Mouse (Mus musculus) cerebellum, adult 11-12 months (tissue): ENCODE results near the gene Ddx42.
"Not testable (repeated sequence)": the region's sequence is repeated elsewhere in the genome, so short reads cannot be mapped to it uniquely, and the experiment has no call there.

Experiments
- DNase-seq: peaks from one replicate; pipeline ENCODE4 v3.0.0; 2022

Gene Ddx42

DNA sequence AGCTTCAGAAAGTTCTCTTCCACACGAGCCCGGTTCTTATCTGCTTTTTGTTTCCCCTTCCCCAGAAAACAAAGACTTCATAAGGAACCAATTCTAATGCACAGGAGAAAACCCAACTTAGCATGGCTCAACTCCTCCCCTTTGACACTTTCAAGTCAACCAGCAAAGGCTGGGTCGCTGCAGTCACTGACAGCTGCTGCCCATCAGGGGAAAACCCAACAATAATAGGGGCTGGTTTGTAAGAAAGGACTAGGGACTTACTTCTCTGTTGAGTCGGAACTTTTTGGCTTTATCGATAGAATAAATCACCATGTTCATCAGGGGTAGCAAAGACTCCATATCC lies 14.6 kb upstream of the Ddx42 start, which contains the start of gene Strada:
TSS of gene Strada (minus strand) at position 46 of the 343 bp plus-strand sequence.
- no peak for DNase-seq

DNA sequence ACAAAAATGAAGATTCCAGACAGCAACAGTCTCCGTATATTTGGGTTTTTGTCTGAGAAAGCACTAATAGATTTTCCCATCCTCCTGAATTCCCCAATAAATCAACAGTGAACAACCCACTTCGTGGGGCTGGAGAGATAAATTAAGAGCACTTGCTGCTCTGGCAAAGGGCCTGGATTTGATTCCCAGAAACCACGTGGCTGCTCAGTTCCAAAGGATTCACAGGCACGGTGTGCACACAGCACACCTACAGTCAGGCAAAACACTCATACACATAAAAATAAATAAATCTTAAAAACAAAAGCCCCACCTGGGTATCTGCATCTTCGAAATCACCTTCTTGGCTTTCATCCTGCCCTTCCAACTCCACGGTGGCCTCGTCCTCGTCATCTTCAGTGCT lies 4.0 kb upstream of the Ddx42 start:
- DNase-seq: no peak

DNA sequence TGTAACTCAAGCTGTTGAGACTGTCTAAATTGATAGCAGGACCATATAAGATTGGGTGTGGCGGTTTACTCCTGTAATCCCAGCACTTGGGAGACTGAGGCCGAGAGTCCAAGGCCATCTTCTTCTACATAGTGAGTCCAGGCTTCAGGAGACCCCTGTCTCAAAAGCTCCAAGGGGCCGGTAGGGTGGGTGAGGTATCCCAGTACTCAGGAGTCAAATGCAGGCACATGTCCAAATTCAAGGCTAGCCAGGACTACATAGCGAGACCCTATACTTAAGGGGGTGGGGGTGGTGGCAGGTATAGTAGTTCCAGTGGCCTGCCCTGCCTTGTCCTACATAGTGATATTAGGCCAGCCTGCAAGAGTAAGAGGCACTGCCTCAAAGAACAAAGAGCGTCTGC lies 1.9 kb upstream of the Ddx42 start:
- peak; percentile 54 for DNase-seq

DNA sequence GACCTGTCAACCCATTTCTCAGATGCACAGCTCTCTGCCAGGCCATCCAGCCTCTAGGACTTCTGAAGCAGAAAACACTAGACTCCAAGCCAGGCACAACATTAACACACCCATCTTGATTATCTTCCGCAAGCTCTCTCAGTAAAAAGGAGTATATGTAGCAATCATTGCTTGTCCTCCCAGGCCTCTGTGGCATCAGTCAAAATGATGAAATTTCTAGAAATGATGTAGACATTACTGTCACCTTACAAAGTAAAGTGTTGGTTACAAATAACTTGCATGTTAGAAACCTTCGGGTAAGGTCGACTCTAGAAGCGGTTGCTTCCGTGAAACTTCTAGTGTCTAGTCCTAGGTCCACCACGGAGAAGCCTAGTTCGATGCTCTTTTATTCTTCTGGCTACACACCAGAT lies 1.3 kb upstream of the Ddx42 start:
- DNase-seq: no peak

DNA sequence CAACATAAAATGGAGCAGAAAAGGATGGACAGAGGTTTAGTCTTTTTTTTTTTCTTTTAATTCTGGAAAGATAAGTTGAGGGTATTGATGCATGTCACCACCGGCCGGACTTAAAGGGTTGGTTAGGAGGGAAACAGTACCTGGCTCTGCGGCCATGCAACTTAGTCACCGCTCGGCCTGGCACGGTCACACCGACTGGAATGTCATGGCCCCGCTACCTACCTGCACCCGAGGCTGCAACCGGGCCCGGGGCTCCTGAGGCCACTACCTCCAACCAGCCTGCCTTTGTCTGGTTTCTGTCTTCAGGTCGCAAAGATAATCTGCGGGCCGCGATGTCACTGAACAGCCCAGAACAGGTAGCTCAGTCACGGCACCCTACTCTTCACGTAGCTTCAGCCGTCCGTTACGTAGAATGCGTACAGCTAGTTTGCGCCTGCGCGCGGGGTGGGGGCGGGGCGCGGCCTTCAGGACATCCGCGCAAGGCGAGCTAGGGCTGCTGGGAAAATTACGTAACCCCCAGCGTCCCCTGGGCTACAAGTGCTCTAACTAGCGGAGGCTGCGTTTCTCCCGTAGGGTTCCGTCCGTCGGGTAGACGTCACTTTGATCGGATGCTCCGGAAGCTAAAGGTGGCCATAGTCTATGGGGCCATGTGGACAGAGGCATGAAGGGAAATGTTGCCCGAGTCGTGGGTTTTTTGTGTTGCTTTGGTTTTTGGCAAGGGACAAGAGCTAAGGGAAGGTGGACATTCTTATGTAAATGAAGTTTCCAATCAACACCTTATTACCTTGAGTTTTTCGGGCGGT lies 598 bp upstream of the Ddx42 start, which contains the start of gene Ccdc47:
TSS of gene Ccdc47 (minus strand) at position 418 of the 803 bp plus-strand sequence.
- peak; percentile 99 for DNase-seq

DNA sequence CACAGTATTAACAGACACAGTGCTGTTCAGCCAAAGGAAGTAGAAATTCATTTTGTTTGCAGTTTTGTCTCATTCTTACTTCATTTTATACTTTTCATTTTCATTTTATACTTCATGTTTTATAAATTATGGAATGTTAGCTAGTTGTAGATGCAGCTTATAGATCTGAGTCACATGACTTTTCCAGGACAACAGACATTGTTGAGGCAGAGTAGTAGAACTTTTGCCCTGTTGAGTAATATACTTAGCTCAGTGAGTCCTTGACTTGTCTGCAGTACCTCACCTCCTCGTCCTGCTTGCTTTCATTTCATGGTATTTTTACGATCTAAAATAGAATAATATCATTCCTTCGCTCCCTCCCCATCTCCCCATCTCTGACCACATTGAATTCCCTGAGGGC lies 3.9 kb downstream of the Ddx42 start:
- no peak for DNase-seq

DNA sequence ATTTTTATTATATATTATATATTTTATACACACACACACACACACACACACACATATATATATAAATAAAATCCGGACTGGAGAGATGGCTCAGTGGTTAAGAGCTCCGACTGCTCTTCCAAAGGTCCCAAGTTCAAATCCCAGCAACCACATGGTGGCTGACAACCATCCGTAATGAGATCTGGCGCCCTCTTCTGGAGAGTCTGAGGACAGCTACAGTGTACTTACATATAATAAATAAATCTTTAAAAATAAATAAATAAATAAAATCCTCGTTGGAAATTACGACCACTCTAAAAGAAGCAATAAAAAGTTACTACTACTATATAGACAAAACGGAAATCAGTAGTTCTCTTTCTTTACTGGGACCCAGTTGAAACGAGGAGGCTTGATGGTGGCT lies 17.3 kb downstream of the Ddx42 start:
- not testable (repeated sequence) for DNase-seq

DNA sequence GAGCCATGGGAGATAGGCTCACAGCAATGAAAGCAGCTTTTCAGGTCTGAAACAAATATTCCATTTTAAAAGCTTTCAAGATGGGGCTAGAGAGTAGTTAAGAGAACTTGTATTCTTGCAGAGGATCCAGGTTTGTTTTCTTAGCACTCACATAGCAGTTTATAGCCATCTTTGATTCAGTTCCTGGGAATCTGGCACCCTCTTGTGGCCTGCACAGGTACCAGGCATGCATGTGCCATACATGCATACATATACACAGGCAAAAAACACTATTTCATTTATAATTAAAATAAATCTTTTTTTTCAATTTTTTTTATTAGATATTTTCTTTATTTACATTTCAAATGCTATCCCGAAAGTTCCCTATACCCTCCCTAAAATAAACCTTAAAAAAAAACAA lies 30.1 kb downstream of the Ddx42 start:
- DNase-seq: no peak

DNA sequence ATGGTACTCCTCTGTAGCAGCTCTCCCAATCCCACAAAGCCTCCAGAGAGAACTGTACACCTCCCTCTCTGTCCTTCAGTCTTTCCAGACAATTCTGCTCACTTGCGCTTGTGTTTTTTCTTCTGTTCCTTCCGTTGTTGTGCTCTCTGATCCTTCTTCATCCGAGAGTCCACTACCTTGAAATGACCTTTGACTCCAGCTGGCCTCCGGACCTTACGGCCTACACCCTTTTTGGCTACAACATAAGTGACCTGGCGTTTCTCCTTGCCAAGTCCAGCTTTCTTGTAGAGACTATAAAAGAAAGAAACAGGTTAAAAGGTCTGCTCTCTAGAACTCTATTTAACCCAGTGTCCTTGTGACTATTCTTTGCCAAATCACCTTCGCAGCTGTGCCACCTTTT lies 32.6 kb downstream of the Ddx42 start:
- DNase-seq: no peak

DNA sequence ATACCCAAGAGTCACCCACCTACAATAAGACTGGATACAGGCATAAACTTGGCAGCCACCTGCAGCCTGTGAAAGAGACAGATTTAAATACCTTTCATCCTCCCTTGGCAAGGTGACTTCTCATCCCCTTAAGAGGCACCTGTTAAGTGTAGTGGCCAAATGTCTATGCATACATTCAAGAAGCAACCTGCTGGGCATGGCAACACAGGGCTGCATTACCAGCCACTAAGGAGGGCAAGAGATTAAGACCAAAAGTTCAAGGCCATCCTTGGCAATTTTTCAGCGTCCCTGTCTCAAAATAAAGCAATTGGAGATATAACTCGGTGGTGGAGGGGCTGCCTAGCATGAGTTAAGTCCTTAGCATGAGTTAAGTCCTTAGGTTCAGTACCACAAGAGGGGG lies 38.0 kb downstream of the Ddx42 start:
- peak; percentile 51 for DNase-seq

DNA sequence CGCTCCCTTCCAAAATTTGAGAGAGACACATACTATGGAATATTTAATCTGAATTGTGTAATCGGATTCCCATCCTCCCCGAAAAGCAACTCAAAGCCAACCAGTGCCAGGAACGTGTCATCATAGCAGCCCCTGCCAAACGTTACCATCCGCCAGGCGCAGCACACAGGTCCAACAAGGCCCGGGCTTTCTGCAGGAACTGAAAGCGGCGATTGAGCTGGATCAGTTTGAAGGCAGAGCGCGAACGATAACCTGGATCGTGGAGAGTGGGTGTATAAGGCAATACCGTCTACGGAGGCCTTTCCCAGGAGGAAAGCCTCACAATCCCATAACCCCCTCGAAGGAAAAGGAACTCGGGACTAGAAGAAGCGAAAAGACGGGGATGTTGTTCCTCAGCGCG lies 38.4 kb downstream of the Ddx42 start:
- DNase-seq: no peak

DNA sequence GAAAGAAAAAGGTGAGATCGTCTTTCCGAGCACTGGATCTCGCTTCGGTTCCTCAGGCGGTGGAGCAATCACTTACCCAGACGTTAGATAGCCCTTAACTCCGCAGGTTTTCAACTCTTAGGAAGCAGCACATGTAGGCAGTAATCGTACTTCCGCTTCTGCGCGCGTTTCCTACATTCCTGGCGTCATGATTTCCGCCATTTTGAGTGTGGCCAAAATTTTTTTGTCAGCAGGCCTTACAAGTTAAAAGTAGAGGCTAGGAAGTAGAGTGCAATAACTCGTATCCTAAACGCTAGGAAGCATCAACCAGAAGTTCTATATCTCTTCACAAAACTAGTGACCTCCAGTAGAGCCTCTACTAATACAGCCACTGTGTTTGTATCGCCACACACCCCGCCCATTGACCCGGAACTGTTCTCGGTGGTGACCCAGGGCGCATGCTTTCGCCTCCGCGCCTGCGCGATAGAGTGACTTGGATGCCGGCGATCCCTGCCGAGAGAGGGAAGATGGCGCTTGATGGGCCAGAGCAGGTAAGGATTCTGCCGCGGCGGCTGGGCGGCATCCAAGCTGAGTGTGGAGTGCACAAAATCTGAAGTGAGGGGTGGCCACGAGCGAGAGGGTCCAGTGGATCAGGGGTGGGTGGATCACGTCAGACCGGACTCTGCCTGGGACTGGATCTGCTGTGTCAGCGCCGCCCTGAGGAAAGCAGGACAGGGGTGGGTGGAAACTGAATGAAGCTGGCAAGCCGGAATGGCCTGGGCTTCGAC lies 39.1 kb downstream of the Ddx42 start, which contains the start of the genes Ftsj3 and Psmc5:
TSS of gene Ftsj3 (minus strand) at position 395 of the 767 bp plus-strand sequence.
TSS of gene Psmc5 (plus strand) at position 470 of the 767 bp plus-strand sequence.
- DNase-seq: peak; percentile 96

DNA sequence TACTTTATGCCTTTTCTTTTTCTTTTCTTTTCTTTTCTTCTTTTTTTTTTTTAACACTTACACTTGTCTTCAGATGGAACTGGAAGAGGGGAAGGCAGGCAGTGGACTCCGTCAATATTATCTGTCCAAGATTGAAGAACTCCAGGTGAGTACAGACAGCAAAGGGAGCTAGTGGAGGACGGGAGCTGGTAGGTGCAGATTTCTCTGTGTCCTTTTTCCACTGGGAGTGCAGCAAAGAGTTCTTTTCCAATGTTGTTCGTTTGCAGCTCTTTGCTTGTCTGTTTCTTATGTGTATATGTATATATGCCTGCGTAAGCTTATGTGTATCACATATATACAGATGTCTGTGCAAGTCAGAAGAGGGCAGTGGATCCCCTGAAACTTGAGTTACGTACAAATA lies 40.0 kb downstream of the Ddx42 start:
- DNase-seq: no peak

DNA sequence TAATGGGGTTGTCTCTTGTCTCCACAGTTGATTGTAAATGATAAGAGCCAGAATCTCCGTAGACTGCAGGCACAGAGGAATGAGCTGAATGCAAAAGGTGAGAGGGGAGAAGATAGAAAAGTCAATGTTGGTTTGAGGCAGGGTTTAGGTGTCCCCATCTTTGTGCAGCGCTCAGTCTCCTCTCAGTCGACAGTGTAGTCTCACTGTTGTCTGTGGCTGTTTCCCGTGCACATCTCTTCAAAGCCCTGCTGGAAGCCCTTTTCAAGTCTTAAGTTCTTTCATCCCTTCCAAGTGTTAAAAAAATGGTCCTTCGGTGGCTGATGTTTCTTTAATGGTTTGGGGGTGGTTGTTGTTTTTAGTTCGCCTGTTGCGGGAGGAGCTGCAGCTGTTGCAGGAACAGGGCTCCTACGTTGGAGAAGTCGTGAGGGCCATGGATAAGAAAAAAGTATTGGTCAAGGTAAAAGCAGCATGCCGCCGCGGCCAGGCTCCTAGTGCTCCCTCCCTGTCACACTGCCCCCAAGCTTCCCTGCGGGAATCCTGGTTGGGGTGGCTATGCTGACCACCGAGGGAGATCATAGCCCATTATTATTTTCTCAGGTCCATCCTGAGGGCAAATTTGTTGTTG lies 44.2 kb downstream of the Ddx42 start:
- DNase-seq: no peak

DNA sequence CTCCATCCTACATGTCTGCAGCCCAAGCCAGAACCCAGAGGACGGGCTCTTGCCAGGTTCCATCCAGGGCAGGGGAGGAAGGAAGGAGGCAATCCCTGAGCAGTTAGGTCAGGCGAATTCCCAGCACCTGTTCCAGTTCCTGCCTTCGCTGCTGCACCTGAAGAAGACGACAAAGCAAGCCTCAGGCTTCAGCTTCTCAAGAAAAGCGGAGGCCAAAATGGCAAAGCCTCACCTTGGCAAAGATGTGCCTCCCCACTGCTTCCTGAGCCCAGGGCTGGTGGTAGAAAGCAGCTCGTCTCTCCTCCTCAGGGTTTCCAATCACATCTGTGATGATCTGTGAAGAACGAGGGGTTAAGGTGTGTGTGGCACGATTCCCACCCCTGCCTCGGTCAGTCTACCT lies 47.2 kb downstream of the Ddx42 start:
- peak; percentile 64 for DNase-seq

DNA sequence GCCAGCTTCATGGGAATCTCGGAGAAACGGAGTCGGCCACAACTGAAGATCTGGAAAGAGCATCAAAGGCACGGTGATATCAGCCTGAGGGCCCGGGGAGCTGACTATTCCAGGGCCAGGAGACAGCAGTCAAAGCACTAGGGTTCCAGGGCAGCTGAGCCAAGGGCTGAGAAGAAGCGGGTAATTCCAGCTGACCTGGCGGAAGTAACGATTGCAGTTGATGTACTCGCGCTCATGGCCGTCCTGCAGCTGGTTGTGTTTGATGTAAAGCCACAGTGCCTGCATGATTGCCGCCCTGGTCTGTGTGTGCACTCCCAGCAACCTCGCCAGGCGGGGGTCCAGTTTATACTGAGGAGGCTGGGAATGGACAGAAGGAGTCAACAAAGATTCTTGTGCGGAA lies 48.3 kb downstream of the Ddx42 start:
- peak; percentile 42 for DNase-seq

DNA sequence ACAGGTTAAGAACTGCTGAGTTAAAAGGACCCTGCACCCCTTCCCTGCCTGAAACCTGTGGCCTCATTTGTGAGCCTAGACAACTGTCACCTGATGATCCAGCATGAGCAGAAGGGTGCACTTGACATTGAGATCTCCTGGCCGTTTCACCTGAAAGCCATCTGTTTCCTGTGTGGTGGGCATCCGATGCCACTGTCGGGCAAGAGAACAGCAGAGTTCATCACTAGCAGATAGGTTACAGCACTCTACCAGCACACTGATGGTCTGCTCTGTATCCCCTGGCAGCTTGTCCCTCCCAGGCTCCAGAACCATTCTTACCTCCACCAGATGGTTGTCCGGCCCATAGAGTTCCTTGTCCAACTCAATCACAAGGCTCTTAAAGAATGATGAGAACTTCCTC lies 48.8 kb downstream of the Ddx42 start:
- DNase-seq: no peak

DNA sequence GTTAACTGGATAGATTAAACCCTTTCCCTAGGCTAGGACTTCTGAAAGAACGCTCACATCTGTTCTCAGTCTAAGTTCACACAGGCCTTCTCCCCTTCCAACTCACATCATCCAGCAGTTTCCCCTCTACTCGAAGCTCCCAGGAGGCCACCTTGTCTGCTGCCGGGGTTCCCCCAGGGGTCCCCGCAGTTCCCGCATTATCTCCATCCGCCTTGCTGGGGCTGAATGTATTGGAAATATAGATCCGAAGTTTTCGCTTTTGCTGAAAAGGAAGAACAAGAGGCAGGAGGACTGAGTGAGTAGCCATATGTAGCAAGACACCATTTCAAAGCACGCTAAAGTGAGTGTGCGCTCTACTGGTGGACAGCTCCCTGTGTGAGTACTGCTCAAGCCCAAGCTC lies 49.7 kb downstream of the Ddx42 start:
- no peak for DNase-seq

DNA sequence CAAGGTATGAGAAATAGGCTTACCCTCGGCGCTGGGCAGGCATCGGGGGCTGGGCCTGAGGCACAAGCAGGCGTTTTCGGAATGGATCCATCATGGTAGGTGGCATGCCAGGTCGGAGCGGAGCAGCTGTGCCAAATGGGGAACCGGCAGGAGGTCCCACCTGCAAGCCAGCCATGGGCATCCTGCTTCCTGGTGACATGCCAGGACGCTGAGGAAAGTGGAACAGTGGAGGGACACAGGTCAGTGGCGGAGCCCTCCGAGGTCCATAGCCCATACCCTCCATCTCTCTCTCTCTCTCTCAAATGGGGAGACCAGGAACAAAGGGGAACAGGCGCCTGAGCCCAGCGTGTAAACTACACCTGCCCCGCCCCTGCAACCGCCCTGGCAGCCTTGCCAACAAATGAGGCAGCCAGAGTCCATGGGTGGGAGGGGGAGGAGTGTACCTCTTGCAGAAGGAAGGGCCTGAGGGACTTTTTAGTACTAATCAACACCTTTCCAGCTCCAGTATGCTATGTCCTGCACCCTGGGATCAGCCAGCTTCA lies 50.7 kb downstream of the Ddx42 start:
- DNase-seq: peak; percentile 97

DNA sequence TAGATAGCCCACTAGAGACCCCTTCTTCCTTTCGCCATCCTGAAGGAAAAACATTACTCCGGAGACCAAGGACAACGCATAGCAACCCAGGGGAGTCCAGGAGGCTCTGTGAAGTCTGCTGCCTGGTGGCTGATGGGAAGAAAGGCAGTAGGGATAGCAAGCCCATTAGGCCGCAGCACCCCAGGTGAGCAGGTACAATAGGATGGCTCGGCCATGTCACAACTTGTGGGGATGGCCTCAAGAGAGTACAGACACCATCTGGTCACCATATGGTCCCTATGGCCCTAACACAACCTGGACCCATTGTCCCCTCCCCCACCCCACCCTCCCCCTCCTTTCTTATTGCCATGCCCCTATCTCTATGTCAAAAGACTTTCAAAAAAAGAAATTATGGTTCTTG lies 51.1 kb downstream of the Ddx42 start:
- peak; percentile 88 for DNase-seq

DNA sequence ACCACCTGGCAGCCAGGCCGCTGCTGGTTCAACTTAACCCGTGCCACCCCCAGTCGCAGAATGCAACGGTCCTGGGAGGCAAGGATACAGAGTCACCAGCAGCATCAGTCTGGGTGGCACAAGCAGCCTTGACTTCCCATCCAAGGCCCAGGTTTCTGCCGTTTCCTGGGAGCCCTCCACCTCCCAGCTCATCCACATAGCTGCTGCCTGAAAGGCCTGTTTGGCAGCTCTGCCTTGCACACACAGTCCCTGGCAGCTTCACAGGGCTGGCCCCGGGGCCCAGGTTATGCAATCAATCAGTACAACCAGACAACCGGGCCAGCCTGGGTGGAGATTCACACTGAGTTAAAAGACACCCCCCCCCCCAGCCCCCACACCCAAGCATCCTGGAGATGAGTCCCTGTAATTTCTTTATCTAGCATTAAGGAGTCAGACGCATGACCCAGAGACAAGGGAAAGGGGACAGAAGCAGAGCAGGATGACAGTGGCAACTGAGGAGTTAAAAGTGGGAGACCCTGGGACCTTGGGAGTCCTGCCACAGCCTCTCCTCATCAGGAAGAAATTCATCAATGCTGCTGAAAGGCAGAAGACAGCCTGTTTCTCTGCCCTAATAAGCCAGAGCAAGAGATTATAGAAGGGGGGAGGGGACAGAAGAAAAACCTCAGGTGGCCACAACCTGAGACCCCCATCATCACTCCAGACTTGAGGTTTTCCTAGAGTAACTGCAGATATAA lies 51.8 kb downstream of the Ddx42 start:
- peak; percentile 97 for DNase-seq

DNA sequence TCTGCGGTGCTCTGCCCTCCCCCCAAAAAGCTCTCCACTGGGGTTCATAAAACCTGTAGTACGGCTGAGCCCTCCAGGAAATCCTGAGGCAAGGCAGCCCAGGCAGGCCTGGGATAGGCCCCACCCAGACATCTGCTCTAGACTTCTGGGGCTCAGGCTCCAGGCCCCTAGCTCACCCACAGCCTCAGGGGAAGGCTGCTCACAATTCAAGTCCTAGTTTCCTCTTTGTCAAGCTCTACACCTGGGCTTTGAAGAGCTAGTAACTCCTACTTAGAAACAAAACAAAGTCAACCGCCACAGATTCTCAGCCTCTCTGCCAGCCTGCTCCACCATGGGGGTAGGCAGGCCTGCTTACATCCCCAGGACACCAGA lies 52.3 kb downstream of the Ddx42 start:
- peak; percentile 78 for DNase-seq
